Comparison of ENCODE assay signal across 11 mouse cellular contexts in the genomic region with DNA sequence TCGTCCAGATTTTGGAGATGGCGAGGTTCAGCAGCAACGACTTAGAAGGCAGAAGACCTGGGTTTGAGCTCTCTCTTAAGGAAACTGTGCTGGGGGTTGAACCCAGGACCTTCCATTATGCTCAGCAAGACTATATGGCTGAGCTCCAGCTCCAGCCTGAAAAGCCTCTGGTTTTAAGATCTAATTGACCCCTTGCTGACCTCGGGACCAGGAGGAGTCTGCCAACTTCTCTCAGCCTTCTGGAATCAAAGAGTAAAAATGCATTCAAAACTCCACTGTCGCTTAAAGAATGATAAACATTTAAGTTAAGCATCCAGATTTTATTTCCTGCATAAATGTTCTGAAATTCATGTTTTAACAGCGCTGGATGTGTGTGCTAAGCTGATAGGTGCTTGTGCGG. TPM values are rescaled to one million over a fixed set of nuclear protein-coding genes. Genes with fewer than 3 reads are reported as not detected.
DNase-seq lines count a peak whose midpoint lies in the region; ATAC-seq and TF ChIP-seq lines count a peak whose summit lies in the region.
"Had no signal": no experiment of that assay in that cellular context is flagged by ENCODE, and none has a peak within 500 bp of the region (broad histone marks: within the 10 kb centered on the region; RNA-seq: fewer than 3 reads in every experiment).

No protein-coding gene starts in this region.

- H3K4me3 ChIP-seq in kidney, adult 2 months (ENCODE audit: insufficient read depth, low read depth, low read length): no peak overlapping the region
- H3K4me3 ChIP-seq in lung, postnatal 0 days (ENCODE audit: low read depth, low read length): no peak overlapping the region
- no peak overlapping the region for H3K4me3 ChIP-seq in embryonic facial prominence, embryonic 15.5 days (replicated peaks)
- H3K4me3 ChIP-seq: neural tube, embryonic 15.5 days had no signal

- H3K27ac ChIP-seq in kidney, adult 2 months (ENCODE audit: insufficient read depth, low read depth, low read length): peak overlapping the region; percentile 11; the same call in 1 of the 2 replicates
- peak overlapping the region; percentile 17; the same call in 1 of the 2 replicates for H3K27ac ChIP-seq in lung, postnatal 0 days (ENCODE audit: low read length)
- H3K27ac ChIP-seq in embryonic facial prominence, embryonic 15.5 days (replicated peaks): peak overlapping the region; percentile 60
- H3K27ac ChIP-seq: neural tube, embryonic 15.5 days had no signal

- no peak for TF ChIP-seq POLR2A in kidney, adult 2 months (IDR thresholded peaks at IDR 0.05; ENCODE audit: low read depth, low read length)

- H3K27me3 ChIP-seq in kidney, adult 2 months (replicated peaks; ENCODE audit: control insufficient read depth, insufficient read depth, low read length): no peaks in the 10 kb centered on the region
- H3K27me3 ChIP-seq in lung, postnatal 0 days (replicated peaks; ENCODE audit: insufficient read depth, low read length): no peaks in the 10 kb centered on the region
- no peaks in the 10 kb centered on the region for H3K27me3 ChIP-seq in embryonic facial prominence, embryonic 15.5 days
- H3K27me3 ChIP-seq: neural tube, embryonic 15.5 days; Patski had no signal

- no peak for TF ChIP-seq CTCF in kidney, adult 2 months (conservative IDR thresholded peaks at IDR 0.05; ENCODE audit: insufficient read depth, insufficient read length, low read depth, low read length)
- no peak for TF ChIP-seq CTCF in lung, postnatal 0 days (IDR thresholded peaks at IDR 0.05)

- no peak for TF ChIP-seq EP300 in lung, postnatal 0 days (IDR thresholded peaks at IDR 0.05)

- H3K4me1 ChIP-seq in kidney, adult 2 months (ENCODE audit: control insufficient read depth, insufficient read depth, low read length): no peaks in the 10 kb centered on the region
- H3K4me1 ChIP-seq in lung, postnatal 0 days (ENCODE audit: insufficient read depth, low read depth, low read length): peaks cover 12% of the 10 kb centered on the region; the same call in 1 of the 2 replicates
- H3K4me1 ChIP-seq in embryonic facial prominence, embryonic 15.5 days: peaks cover 55% of the 10 kb centered on the region

- H3K36me3 ChIP-seq in kidney, adult 2 months (ENCODE audit: control insufficient read depth, insufficient read depth, low read length): no peaks in the 10 kb centered on the region
- no peaks in the 10 kb centered on the region for H3K36me3 ChIP-seq in lung, postnatal 0 days (ENCODE audit: insufficient read depth, low read length)
- H3K36me3 ChIP-seq in embryonic facial prominence, embryonic 15.5 days: peaks cover 8% of the 10 kb centered on the region; the same call in 1 of the 2 replicates

- WGBS in kidney, adult 2 months: 51% methylated on average over 7 of the region's 7 CpGs
- 27% methylated on average over 7 of the region's 7 CpGs for WGBS in lung, postnatal 0 days
- WGBS in embryonic facial prominence, embryonic 15.5 days: 33% methylated on average over 7 of the region's 7 CpGs

- no peak for ATAC-seq in lung, postnatal 0 days
- no peak for ATAC-seq in embryonic facial prominence, embryonic 15.5 days (ENCODE audit: insufficient number of reproducible peaks, low FRiP score, low TSS enrichment, low read depth)
- ATAC-seq: Patski had no signal

- peak; percentile 45 for DNase-seq in kidney, adult 2 months
- no peak for DNase-seq in kidney, adult 8-10 months
- DNase-seq in lung, postnatal 0 days (ENCODE audit: low spot score): peak; percentile 39
- no peak for DNase-seq in lung, postnatal 36 days
- DNase-seq in adrenal gland, postnatal 25 days: no peak
- no peak for DNase-seq in thymus, postnatal 0 days (ENCODE audit: low spot score)
- DNase-seq: cerebellum, adult 2 months; heart, postnatal 14 days had no signal

- no peaks in the 10 kb centered on the region for H3K9me3 ChIP-seq in lung, postnatal 0 days (ENCODE audit: low read length)
- no peaks in the 10 kb centered on the region for H3K9me3 ChIP-seq in embryonic facial prominence, embryonic 15.5 days (replicated peaks)
- H3K9me3 ChIP-seq: neural tube, embryonic 15.5 days had no signal

- no peak overlapping the region for H3K4me2 ChIP-seq in lung, postnatal 0 days (replicated peaks; ENCODE audit: low read depth, low read length)
- H3K4me2 ChIP-seq in embryonic facial prominence, embryonic 15.5 days (replicated peaks): no peak overlapping the region
- H3K4me2 ChIP-seq: neural tube, embryonic 15.5 days had no signal

- H3K9ac ChIP-seq in lung, postnatal 0 days (replicated peaks; ENCODE audit: low read depth): no peak overlapping the region
- H3K9ac ChIP-seq in embryonic facial prominence, embryonic 15.5 days: no peak overlapping the region
- H3K9ac ChIP-seq: neural tube, embryonic 15.5 days had no signal

RNA-seq across cellular contexts. Expression of a gene that starts 12.6 kb away (rescaled TPM):
- polyA plus RNA-seq in kidney, adult 2 months (2012; rRNA removed): 3.7 and 6.9 TPM in 2 replicates
- 33.8 and 35.3 TPM in 2 replicates for polyA plus RNA-seq in lung, postnatal 0 days (2015; fragmentation: Nextera tagmentation; extraction: Ambion mirVana)
- polyA plus RNA-seq in embryonic facial prominence, embryonic 15.5 days (2015; fragmentation: Nextera tagmentation; extraction: Ambion mirVana): 49.0 and 49.3 TPM in 2 replicates
- total RNA-seq in adrenal gland, postnatal 25 days (2021): 37.2 and 41.8 TPM in 2 replicates
- polyA plus RNA-seq in thymus, postnatal 0 days (2015; fragmentation: Nextera tagmentation; extraction: Ambion mirVana): 51.7 and 53.3 TPM in 2 replicates

RNA-seq across cellular contexts. Expression of a gene that starts 12.9 kb away (rescaled TPM):
- polyA plus RNA-seq in kidney, adult 2 months (2012; rRNA removed): 136 and 225 TPM in 2 replicates
- 140 and 151 TPM in 2 replicates for polyA plus RNA-seq in lung, postnatal 0 days (2015; fragmentation: Nextera tagmentation; extraction: Ambion mirVana)
- polyA plus RNA-seq in embryonic facial prominence, embryonic 15.5 days (2015; fragmentation: Nextera tagmentation; extraction: Ambion mirVana): 182 and 192 TPM in 2 replicates
- 304 and 351 TPM in 2 replicates for total RNA-seq in adrenal gland, postnatal 25 days (2021)
- polyA plus RNA-seq in thymus, postnatal 0 days (2015; fragmentation: Nextera tagmentation; extraction: Ambion mirVana): 181 and 185 TPM in 2 replicates

Comparison
In these comparisons a context has a peak if more than half of its experiments do, and no peak if none do; other contexts are left out.
1. DNase-seq: peak in kidney, adult 2 months (single experiment) and lung, postnatal 0 days (single experiment); none in kidney, adult 8-10 months (0 of 2), lung, postnatal 36 days (single experiment), adrenal gland, postnatal 25 days (single experiment) and thymus, postnatal 0 days (single experiment).
2. Peak in every context shown above with its lines, with median percentiles within 50 percentile points of each other: H3K27ac ChIP-seq.